Mouse (Mus musculus) ES-Bruce4 (cell line): ENCODE data around the gene Sh3glb1.

Experiments
- CTCF ChIP-seq: IDR thresholded peaks from one replicate; pipeline ENCODE4 v1.8.1; 2011; ENCODE audit warnings: low read depth, low read length
- POLR2A ChIP-seq: IDR thresholded peaks from one replicate; pipeline ENCODE4 v1.8.1; 2011; ENCODE audit warnings: low read length; ENCODE audit not compliant: insufficient read depth

- TF ChIP-seq POLR2A (no peak), CTCF (no peak)
These were observed 8.4 kb downstream of the Sh3glb1 start for GRCm38 (mm10) chr3:144711607-144712206.
